Mouse (Mus musculus) frontal cortex, postnatal 10 days (tissue): ENCODE measurements around the gene Rnf31.

Experiments
- DNase-seq, 2 experiments: peaks; one replicate each; pipeline ENCODE4 v3.0.0; 2022; ENCODE audit warnings: low spot score in 2 of 2, mixed read lengths in 1 of 2

The Rnf31 gene

DNA sequence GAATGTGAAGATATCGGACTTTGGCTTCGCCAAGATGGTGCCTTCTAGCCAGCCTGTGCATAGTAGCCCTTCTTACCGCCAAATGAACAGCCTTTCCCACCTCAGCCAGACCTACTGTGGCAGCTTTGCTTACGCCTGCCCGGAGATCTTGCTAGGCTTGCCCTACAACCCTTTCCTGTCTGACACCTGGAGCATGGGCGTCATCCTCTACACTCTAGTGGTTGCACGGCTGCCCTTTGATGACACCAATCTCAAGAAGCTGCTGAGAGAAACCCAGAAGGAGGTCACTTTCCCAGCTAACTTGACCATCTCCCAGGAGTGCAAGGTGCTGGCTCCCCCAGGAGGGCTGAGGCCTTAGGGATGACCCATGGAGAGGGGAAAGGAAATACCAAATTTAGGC lies 60.0 kb downstream of the Rnf31 start:
- DNase-seq, result no peak
